Comparison of ENCODE assay signal across 23 mouse cellular contexts in the genomic region with DNA sequence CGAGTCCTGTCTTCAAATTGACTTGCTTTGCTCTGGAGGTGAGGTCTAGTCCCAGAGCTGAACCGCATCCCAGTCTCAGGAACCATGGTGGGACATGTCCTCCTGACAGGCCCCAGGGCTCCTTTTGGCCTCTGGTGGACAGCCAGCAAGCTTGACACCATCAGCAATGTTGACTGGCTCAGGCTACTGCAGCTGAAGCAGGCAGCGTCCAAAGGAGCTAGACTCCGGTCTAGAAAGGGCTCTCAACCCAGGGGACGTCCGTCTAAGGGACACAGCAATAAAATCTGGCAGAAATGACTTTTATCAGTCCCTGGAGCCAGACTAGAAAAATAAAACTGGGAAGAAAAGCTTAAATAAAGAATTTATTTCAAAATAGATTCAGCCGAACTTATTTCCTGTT. TPM values are rescaled to one million over a fixed set of nuclear protein-coding genes. Genes with fewer than 3 reads are reported as not detected.
"Had no signal": no experiment of that assay in that cellular context is flagged by ENCODE, and none has a peak within 500 bp of the region (broad histone marks: within the 10 kb centered on the region; RNA-seq: fewer than 3 reads in every experiment).

No protein-coding gene starts in this region.

- H3K27ac ChIP-seq: intestine, embryonic 15.5 days; limb, embryonic 13.5 days; liver, embryonic 13.5 days; midbrain, embryonic 12.5 days; midbrain, embryonic 15.5 days; neural tube, embryonic 12.5 days; neural tube, embryonic 15.5 days; stomach, postnatal 0 days had no signal

- DNase-seq: kidney, adult 18-20 months; kidney, postnatal 25 days; left cerebral cortex, postnatal 4 days; liver, embryonic 13.5 days; lung, adult 2 months; lung, postnatal 14 days; lung, postnatal 4 days; right cerebral cortex, adult 18-20 months; right cerebral cortex, postnatal 14 days; right cerebral cortex, postnatal 4 days; thymus, adult 2 months; thymus, postnatal 14 days; thymus, postnatal 4 days had no signal

- H3K9ac ChIP-seq: intestine, embryonic 15.5 days; limb, embryonic 13.5 days; liver, embryonic 13.5 days; midbrain, embryonic 12.5 days; midbrain, embryonic 15.5 days; neural tube, embryonic 12.5 days; neural tube, embryonic 15.5 days had no signal

- H3K4me3 ChIP-seq: intestine, embryonic 15.5 days; limb, embryonic 13.5 days; liver, embryonic 13.5 days; midbrain, embryonic 12.5 days; midbrain, embryonic 15.5 days; neural tube, embryonic 12.5 days; neural tube, embryonic 15.5 days had no signal

- H3K27me3 ChIP-seq: intestine, embryonic 15.5 days; limb, embryonic 13.5 days; liver, embryonic 13.5 days; midbrain, embryonic 12.5 days; midbrain, embryonic 15.5 days; neural tube, embryonic 12.5 days; neural tube, embryonic 15.5 days had no signal

- H3K4me1 ChIP-seq: intestine, embryonic 15.5 days; limb, embryonic 13.5 days; midbrain, embryonic 12.5 days; midbrain, embryonic 15.5 days; neural tube, embryonic 12.5 days; neural tube, embryonic 15.5 days had no signal

- H3K9me3 ChIP-seq: intestine, embryonic 15.5 days; limb, embryonic 13.5 days; liver, embryonic 13.5 days; midbrain, embryonic 12.5 days; midbrain, embryonic 15.5 days; neural tube, embryonic 12.5 days; neural tube, embryonic 15.5 days had no signal

RNA-seq across cellular contexts. Expression of gene Prph2, which starts 19.6 kb away (rescaled TPM):
- polyA plus RNA-seq: intestine, embryonic 15.5 days; limb, embryonic 13.5 days; liver, embryonic 13.5 days; liver, embryonic 16.5 days; lung, adult 2 months; lung, embryonic 16.5 days; midbrain, embryonic 12.5 days; midbrain, embryonic 15.5 days; neural tube, embryonic 12.5 days; neural tube, embryonic 15.5 days; stomach, embryonic 14.5 days; stomach, postnatal 0 days had no signal
